ENCODE assay signal across 21 mouse cellular contexts in the genomic region with DNA sequence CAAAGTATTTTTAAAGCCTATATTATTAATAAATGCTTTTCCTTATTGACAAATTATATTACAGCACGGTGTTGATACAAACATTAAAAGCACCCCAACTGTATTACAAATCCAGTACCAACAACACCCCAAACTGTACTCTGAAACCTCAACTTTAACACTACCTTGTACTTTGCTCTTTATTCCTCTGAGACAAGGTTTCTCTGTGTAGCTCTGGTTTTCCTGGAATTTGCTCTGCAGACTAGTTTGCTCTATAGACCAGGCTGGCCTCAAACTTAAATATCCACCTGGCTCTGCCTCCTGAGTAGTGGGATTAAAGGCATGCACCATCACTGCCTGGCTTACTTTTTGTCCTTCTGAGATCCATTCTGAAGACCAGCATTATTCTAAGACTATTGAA. TPM values are rescaled to one million over a fixed set of nuclear protein-coding genes. Genes with fewer than 3 reads are reported as not detected.
DNase-seq lines count a peak whose midpoint lies in the region; ATAC-seq and TF ChIP-seq lines count a peak whose summit lies in the region.
"Had no signal": no experiment of that assay in that cellular context is flagged by ENCODE, and none has a peak within 500 bp of the region (broad histone marks: within the 10 kb centered on the region; RNA-seq: fewer than 3 reads in every experiment).

No protein-coding gene starts in this region.

- no peak overlapping the region for H3K4me3 ChIP-seq in liver, embryonic 12.5 days
- no peak overlapping the region for H3K4me3 ChIP-seq in liver, postnatal 0 days (ENCODE audit: low read depth, low read length)
- no peak overlapping the region for H3K4me3 ChIP-seq in intestine, postnatal 0 days (ENCODE audit: low read depth, low read length)
- H3K4me3 ChIP-seq: embryonic facial prominence, embryonic 13.5 days; forebrain, embryonic 12.5 days; heart, embryonic 10.5 days had no signal

- peak; percentile 43 for DNase-seq in kidney, adult 9 months
- DNase-seq in kidney, adult 11 months = no peak
- DNase-seq in liver, postnatal 0 days = no peak
- DNase-seq in urinary bladder, adult 18-20 months (ENCODE audit: low spot score in 2 of 2) = no peak
- DNase-seq: adrenal gland, postnatal 14 days; cerebellum, adult 18-20 months; cerebellum, adult 9-11 months; cerebellum, postnatal 36 days; gastrocnemius, postnatal 10 days; heart, adult 18-20 months; heart, postnatal 10 days; heart, postnatal 4 days had no signal

- H3K9me3 ChIP-seq in liver, embryonic 12.5 days (replicated peaks) = no peaks in the 10 kb centered on the region
- H3K9me3 ChIP-seq in liver, postnatal 0 days (ENCODE audit: low read length) = no peaks in the 10 kb centered on the region
- H3K9me3 ChIP-seq in intestine, postnatal 0 days (ENCODE audit: control insufficient read depth) = no peaks in the 10 kb centered on the region
- H3K9me3 ChIP-seq: embryonic facial prominence, embryonic 13.5 days; forebrain, embryonic 12.5 days; heart, embryonic 10.5 days had no signal

- ATAC-seq in liver, embryonic 12.5 days = no peak
- no peak for ATAC-seq in liver, postnatal 0 days
- peak; percentile 41; the same call in 1 of the 2 replicates for ATAC-seq in intestine, postnatal 0 days
- ATAC-seq: activated CD4-positive, CD25-positive, alpha-beta regulatory T cell, adult 4 months; forebrain, embryonic 16.5 days; Patski had no signal

- no peak for TF ChIP-seq EP300 in liver, postnatal 0 days (IDR thresholded peaks at IDR 0.05; ENCODE audit: low read depth)

- H3K27ac ChIP-seq in liver, embryonic 12.5 days = peak overlapping the region; percentile 45; the same call in 1 of the 2 replicates
- H3K27ac ChIP-seq in liver, postnatal 0 days (ENCODE audit: low read depth) = no peak overlapping the region
- H3K27ac ChIP-seq in intestine, postnatal 0 days (ENCODE audit: low read depth, low read length) = peak overlapping the region; percentile 75
- H3K27ac ChIP-seq: embryonic facial prominence, embryonic 13.5 days; forebrain, embryonic 12.5 days; heart, embryonic 10.5 days had no signal

- H3K36me3 ChIP-seq in liver, embryonic 12.5 days = peaks cover 33% of the 10 kb centered on the region
- peaks cover 11% of the 10 kb centered on the region for H3K36me3 ChIP-seq in liver, postnatal 0 days (replicated peaks; ENCODE audit: insufficient read depth, low read length)
- H3K36me3 ChIP-seq in intestine, postnatal 0 days (ENCODE audit: control insufficient read depth, insufficient read depth) = peaks cover 9% of the 10 kb centered on the region

- H3K4me1 ChIP-seq in liver, embryonic 12.5 days = peaks cover 53% of the 10 kb centered on the region
- peaks cover 16% of the 10 kb centered on the region for H3K4me1 ChIP-seq in liver, postnatal 0 days (ENCODE audit: insufficient read depth)
- no peaks in the 10 kb centered on the region for H3K4me1 ChIP-seq in intestine, postnatal 0 days (replicated peaks; ENCODE audit: control insufficient read depth, insufficient read depth, low read length)
- H3K4me1 ChIP-seq: embryonic facial prominence, embryonic 13.5 days; forebrain, embryonic 12.5 days had no signal

- no peak for TF ChIP-seq CTCF in liver, postnatal 0 days (IDR thresholded peaks at IDR 0.05; ENCODE audit: low read depth)
- TF ChIP-seq CTCF in intestine, postnatal 0 days (IDR thresholded peaks at IDR 0.05; ENCODE audit: low read depth) = no peak

- no peak overlapping the region; the same call in 1 of the 2 replicates for H3K9ac ChIP-seq in liver, embryonic 12.5 days
- no peak overlapping the region for H3K9ac ChIP-seq in liver, postnatal 0 days (replicated peaks)
- H3K9ac ChIP-seq in intestine, postnatal 0 days (ENCODE audit: low read depth, low read length) = no peak overlapping the region
- H3K9ac ChIP-seq: embryonic facial prominence, embryonic 13.5 days; forebrain, embryonic 12.5 days had no signal

- WGBS in liver, embryonic 12.5 days (ENCODE audit: insufficient replicate concordance) = 75% methylated on average over 1 of the region's 1 CpGs
- WGBS in liver, postnatal 0 days (ENCODE audit: insufficient replicate concordance) = 78% methylated on average over 1 of the region's 1 CpGs
- WGBS in intestine, postnatal 0 days = 58% methylated on average over 1 of the region's 1 CpGs

- no peak overlapping the region for H3K4me2 ChIP-seq in liver, embryonic 12.5 days
- H3K4me2 ChIP-seq in liver, postnatal 0 days (ENCODE audit: low read depth, low read length) = no peak overlapping the region
- H3K4me2 ChIP-seq in intestine, postnatal 0 days (replicated peaks; ENCODE audit: low read depth) = no peak overlapping the region
- H3K4me2 ChIP-seq: embryonic facial prominence, embryonic 13.5 days; forebrain, embryonic 12.5 days had no signal

- no peaks in the 10 kb centered on the region for H3K27me3 ChIP-seq in liver, embryonic 12.5 days (replicated peaks)
- no peaks in the 10 kb centered on the region for H3K27me3 ChIP-seq in liver, postnatal 0 days (ENCODE audit: insufficient read depth, low read length)
- H3K27me3 ChIP-seq in intestine, postnatal 0 days (replicated peaks; ENCODE audit: control insufficient read depth, insufficient read depth, low read length) = no peaks in the 10 kb centered on the region
- H3K27me3 ChIP-seq: CH12.LX; embryonic facial prominence, embryonic 13.5 days; forebrain, embryonic 12.5 days; Patski had no signal

RNA-seq across cellular contexts. Expression of gene 2700097O09Rik, which starts 17.8 kb away (rescaled TPM):
- 31.5 and 33.0 TPM in 2 replicates for polyA plus RNA-seq in liver, embryonic 12.5 days (2016; fragmentation: Nextera tagmentation; extraction: Ambion mirVana)
- polyA plus RNA-seq in liver, postnatal 0 days (2015; fragmentation: Nextera tagmentation; extraction: Ambion mirVana) = 13.2 and 14.0 TPM in 2 replicates
- 10.1 TPM in 2 replicates for polyA plus RNA-seq in intestine, postnatal 0 days (2015; fragmentation: Nextera tagmentation; extraction: Ambion mirVana)

RNA-seq across cellular contexts. Expression of gene Srp54a, which starts 17.9 kb away (rescaled TPM):
- 105 and 106 TPM in 2 replicates for polyA plus RNA-seq in liver, embryonic 12.5 days (2016; fragmentation: Nextera tagmentation; extraction: Ambion mirVana)
- 67.0 and 69.3 TPM in 2 replicates for polyA plus RNA-seq in liver, postnatal 0 days (2015; fragmentation: Nextera tagmentation; extraction: Ambion mirVana)
- 106 and 107 TPM in 2 replicates for polyA plus RNA-seq in intestine, postnatal 0 days (2015; fragmentation: Nextera tagmentation; extraction: Ambion mirVana)

RNA-seq across cellular contexts. Expression of gene Baz1a, which starts 48.0 kb away (rescaled TPM):
- 47.6 and 54.4 TPM in 2 replicates for polyA plus RNA-seq in liver, embryonic 12.5 days (2016; fragmentation: Nextera tagmentation; extraction: Ambion mirVana)
- 16.9 and 18.5 TPM in 2 replicates for polyA plus RNA-seq in liver, postnatal 0 days (2015; fragmentation: Nextera tagmentation; extraction: Ambion mirVana)
- polyA plus RNA-seq in intestine, postnatal 0 days (2015; fragmentation: Nextera tagmentation; extraction: Ambion mirVana) = 15.2 and 15.3 TPM in 2 replicates
